Mouse (Mus musculus) heart, postnatal 0 days (tissue): ENCODE results near the gene Dlg2.

ENCODE experiments used
- CTCF ChIP-seq: IDR thresholded peaks from 2 replicates; pipeline ENCODE4 v1.5.1; 2016; ENCODE audit warnings: antibody characterized with exemption, control low read depth, low read depth
- EP300 ChIP-seq: IDR thresholded peaks from 2 replicates; pipeline ENCODE4 v1.6.1; 2016; ENCODE audit warnings: antibody characterized with exemption, low read depth

- TF ChIP-seq CTCF: no peak
- no peak for TF ChIP-seq EP300
These were observed 1066.8 kb downstream of the Dlg2 start for GRCm38 (mm10) chr7:91543286-91543650.
